Mouse (Mus musculus) erythroblast, adult 5-6 weeks (primary cell): ENCODE measurements around the gene Dynlt1c. TPM values are rescaled to one million over a fixed set of nuclear protein-coding genes. Genes with fewer than 3 reads are reported as not detected.
"Not testable (repeated sequence)": the region's sequence is repeated elsewhere in the genome, so short reads cannot be mapped to it uniquely, and the experiment has no call there.

Source experiments
- ATAC-seq: replicated peaks from 2 replicates; pipeline ENCODE4 v1.8.0; 2016; ENCODE audit warnings: moderate number of reproducible peaks, mild to moderate bottlenecking, moderate TSS enrichment, inconsistent platforms; ENCODE audit not compliant: poor library complexity, low FRiP score, severe bottlenecking
- total RNA-seq, 2 experiments: library from RNA; stranded (forward) in 1 of 2; stranded (reverse) in 1 of 2; fragments of 150-400 nt in 1 of 2; fragments of 200-764, 138-1000 nt in 1 of 2; gene quantifications; 2 replicates each; pipeline versions ENCODE4 v1.2.3 to v1.2.4; 2015 to 2017; ENCODE audit warnings: low replicate concordance in 2 of 2

The Dynlt1c gene
- total RNA-seq, 2 experiments from 2014 or later: 0.34 TPM; not detected in 1

DNA sequence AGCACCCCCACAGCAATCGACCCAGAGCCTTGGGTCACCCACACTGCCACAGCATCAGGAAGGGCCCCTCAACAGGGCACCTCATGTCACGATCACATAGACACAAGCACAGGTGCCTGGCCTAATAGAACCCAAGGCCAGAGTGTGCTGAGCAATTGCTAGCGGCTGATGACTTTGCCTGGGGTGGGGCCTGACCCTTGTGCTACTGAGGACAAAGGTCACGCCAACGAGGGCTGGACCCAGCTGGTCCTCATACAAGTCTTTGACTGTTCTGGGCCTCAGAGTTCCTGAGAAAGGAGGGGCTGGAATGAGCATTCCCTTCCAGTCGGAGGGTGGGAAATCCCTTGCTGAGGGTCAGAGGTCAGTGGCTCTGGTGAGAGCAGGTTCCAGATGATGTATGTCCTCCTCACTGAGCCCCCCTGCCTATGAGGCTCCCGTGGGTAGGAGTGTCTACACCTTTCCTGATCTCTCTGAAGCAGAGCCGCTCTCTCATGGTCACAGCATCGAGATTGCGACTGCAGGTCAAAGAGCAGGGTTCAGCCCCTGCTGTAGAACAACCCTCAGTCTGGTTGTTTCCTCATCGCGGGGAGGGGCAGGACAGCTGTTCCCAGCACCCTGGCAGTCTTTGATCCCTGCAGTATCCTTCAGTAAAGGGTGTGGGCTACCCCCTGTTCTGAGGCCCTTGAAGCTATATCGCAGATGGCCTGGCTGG is 16.4 kb downstream of the Dynlt1c start:
- ATAC-seq: not testable (repeated sequence)

DNA sequence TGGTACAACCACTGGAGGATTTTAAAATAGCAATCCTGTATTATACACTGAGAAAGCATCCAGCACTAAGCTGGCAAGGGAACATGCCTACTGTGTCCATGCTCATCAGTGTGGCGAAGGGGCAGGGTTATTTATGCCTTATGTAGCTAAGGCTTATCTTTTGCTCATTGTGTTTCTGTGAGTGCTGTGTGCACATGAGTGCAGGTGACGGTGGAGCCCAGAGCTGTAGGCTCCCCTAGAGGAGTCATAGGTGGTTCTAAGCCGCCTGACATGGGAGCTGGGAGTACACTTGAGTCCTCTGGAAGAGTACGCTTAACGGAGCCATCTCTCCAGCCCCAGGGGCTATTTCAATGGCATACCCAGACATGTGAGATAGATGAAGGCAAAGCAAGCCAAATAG is 17.8 kb downstream of the Dynlt1c start:
- ATAC-seq: not testable (repeated sequence)

DNA sequence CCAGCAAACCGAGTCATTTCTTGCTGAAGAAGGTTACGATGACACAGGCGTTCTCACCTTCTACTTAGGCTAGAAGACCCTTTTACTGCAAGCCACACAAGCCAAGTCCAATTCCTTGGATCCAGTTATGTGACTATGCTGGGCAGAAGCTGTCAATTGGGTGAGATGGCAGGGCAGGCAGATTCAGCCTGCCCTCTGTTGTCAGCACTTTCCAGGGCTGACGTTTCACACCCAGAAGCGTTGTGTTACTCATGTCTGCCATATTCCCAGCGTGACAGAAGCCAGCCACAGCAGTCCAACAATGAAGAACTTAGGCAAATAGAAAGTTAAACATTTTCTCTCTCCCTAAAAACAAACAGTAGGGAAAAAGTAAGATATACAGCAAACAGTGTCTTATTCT is 18.6 kb downstream of the Dynlt1c start:
- ATAC-seq: not testable (repeated sequence)

GRCm38 (mm10) chr17:6620730-6621451 is 19.4 kb downstream of the Dynlt1c start:
- ATAC-seq: not testable (repeated sequence)

DNA sequence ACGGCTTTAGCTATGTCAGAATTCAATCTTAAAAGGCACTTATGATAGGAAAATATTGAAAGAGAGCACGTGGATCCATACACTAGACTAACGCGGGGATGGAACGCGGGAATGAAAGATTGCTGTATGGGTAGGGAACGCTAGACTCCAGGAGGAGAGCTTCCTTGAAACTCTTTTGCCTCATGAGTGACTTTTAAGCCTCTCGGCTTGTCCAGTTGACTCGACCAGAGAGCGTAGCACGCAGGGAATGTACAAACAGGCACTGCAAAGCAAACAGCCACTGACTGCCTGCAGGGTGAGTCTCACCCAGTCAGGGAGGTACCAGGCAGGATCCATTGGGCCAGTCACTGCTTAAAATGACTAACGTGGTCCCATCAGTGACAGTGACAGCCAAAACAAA is 20.5 kb downstream of the Dynlt1c start:
- not testable (repeated sequence) for ATAC-seq

- ATAC-seq: not testable (repeated sequence)
Measured at GRCm38 (mm10) chr17:6624926-6625558, 23.6 kb downstream of the Dynlt1c start.

DNA sequence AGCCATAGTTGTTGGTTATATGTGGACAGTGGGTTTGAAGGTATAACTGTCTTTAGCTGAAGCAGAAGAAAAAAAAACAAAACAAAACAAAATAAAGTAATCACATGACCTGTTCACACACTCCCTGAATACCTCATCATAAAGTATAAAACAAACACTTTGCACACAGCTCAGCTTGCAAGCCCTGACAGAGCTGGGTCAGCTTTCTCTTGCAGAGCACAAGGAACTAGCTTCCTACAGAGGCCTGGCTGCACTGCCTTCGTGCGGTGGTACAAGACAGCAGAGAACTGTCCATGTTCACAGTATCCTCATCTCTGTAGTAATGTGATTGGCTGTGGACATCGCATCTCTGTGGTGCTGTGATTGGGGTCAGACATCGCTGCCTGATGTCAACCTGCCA is 28.9 kb downstream of the Dynlt1c start:
- ATAC-seq: not testable (repeated sequence)

- ATAC-seq: not testable (repeated sequence)
Measured at GRCm38 (mm10) chr17:6632850-6633249, 31.4 kb downstream of the Dynlt1c start.

DNA sequence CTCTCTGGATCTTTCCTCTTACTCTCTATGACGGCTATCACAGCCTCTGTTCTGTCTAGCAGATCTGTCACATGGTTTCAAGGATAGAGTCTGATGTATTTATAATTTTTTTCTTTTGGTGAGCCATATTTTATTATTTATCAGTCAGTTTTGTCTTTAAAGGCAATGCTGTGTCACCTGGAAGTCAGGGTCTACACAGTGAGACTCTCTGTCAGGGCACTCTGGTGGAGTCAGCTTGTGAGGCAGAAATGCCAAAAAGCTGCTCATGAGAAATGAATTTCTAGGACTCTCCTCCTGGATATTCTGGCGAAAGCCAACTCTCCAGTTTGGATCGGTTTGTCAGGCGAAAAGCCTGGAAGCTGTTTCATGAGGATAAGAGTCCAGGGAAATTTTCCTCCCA is 34.3 kb downstream of the Dynlt1c start:
- not testable (repeated sequence) for ATAC-seq

GRCm38 (mm10) chr17:6636861-6637260 is 35.4 kb downstream of the Dynlt1c start:
- ATAC-seq: no peak

- not testable (repeated sequence) for ATAC-seq
Measured at GRCm38 (mm10) chr17:6637434-6637833, 36.0 kb downstream of the Dynlt1c start.

DNA sequence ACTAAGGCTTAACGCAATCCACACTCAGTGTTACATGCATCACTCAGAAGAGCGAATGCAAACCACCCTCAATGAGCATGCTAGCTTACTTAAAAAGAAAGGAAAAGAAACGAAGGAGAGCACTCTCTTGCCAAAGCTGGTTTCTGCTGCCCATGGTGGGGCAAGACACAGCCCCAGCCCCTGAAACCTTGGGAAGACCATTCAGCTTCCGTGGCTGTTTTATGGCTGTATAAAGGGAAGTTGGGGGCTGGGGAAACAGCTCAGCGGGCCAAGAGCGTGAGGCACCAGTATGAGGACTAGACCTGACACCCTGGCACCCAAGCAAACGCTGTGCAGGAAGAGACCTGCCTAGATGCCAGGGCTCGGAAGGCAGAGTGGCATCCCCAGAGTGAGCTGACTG is 37.0 kb downstream of the Dynlt1c start:
- not testable (repeated sequence) for ATAC-seq

DNA sequence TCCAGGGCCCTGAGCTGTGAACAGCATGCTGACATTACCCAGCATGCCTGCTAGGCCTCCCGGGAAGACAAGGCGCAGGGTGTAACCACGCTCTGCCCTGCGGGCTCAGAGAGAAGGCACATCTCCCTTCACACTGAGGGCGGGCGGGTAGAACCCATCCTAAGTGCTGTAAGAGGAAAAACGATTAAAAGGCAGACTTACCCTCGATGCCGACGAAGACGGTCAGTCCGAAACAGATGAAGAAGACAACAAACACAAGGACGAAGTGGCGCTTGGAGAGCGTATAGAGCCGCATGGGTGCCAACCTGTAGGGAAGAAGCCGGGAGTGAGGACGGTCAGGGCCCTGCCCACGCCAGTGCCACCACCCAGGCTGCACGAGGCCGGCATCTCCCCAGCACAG is 38.0 kb downstream of the Dynlt1c start:
- not testable (repeated sequence) for ATAC-seq

GRCm38 (mm10) chr17:6640044-6640637 is 38.7 kb downstream of the Dynlt1c start:
- not testable (repeated sequence) for ATAC-seq

GRCm38 (mm10) chr17:6640771-6641429 is 39.4 kb downstream of the Dynlt1c start:
- ATAC-seq: not testable (repeated sequence)

- ATAC-seq: not testable (repeated sequence)
Measured at GRCm38 (mm10) chr17:6644210-6644609, 42.7 kb downstream of the Dynlt1c start.

GRCm38 (mm10) chr17:6644673-6645072 is 43.2 kb downstream of the Dynlt1c start:
- ATAC-seq: not testable (repeated sequence)

DNA sequence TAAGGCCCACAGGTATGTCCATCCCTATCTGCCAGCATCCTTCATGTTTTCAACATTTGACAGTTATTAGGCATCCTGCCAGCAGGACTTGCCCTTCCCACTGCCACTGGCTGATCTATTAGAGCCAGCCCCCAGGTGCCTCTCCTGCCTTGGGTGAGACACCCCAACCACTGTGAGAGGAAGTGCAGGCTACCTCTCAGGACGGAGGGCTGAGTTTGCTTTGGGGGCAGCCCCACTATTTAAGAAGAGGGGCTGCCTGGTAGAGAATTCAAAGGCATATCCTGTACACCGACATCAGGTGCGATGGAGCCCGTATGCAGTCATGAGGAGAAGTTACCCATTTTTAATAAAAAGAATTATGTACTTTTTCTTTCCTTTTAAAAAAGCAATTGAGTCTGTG is 44.2 kb downstream of the Dynlt1c start:
- ATAC-seq: not testable (repeated sequence)

DNA sequence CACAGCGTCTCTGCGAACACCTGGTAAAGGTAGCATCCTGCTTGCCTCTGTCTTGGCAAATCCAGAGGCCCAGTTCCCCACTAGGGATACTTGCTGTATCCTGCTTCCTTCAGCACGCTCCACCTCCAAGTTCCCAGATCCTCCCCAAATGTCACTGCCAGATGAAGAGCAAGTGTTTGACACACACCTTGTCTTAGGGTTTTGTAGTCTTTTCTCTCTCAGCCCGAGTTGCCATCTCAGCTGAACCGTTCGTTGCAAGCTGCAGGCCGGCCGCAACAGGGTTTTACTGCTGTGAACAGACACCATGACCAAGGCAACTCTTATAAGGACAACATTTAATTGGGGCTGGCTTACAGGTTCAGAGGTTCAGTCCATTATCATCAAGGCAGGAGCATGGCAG is 45.4 kb downstream of the Dynlt1c start:
- ATAC-seq: not testable (repeated sequence)

- not testable (repeated sequence) for ATAC-seq
Measured at GRCm38 (mm10) chr17:6647452-6647851, 46.0 kb downstream of the Dynlt1c start.
